Mouse (Mus musculus) thymus, postnatal 10 days (tissue): ENCODE results near the gene Paxx.

ENCODE experiments used
- DNase-seq, 2 experiments: peaks; one replicate each; pipeline ENCODE4 v3.0.0; 2021; ENCODE audit warnings: low spot score in 2 of 2

Paxx gene

DNA sequence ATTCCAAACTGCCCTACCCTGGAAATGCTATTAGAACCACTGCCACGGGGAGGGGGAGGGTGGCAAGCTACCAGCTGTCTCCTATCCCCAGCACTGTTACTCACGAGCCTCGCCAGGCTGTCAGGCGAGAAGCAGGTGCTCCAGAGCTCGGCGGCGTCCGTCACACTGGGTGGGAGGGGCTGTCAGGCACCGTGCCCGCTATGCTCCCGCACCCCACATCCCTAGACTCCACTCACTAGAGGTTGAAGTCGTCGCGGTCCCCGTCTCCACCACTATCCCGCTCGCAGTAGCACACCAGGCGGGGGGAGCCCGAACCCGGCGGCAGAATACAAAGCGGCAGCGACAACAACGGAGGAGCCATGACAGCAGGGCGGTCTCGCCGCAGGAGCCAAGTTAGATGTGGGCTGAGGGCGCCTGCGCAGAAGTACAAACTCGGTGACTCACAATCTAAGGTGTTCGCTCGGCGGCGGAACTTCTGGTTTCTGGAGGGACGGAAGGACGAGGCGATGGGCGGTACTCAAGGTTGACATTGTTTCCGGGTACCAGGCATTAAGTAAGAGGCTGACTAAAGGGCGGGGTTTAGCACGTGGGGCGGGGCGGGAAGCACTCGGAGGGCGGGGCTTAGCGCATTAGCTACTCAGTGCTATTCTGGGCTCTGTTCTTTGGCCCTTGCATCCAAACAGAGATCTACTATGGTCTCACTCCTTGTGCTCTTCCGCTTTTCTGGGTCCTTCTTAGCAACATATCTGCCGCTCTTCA is at the start of gene Paxx:
Gene Paxx (minus strand): TSS at position 544 of the 759 bp plus-strand sequence.
- DNase-seq = peak; percentile 91 to 95

DNA sequence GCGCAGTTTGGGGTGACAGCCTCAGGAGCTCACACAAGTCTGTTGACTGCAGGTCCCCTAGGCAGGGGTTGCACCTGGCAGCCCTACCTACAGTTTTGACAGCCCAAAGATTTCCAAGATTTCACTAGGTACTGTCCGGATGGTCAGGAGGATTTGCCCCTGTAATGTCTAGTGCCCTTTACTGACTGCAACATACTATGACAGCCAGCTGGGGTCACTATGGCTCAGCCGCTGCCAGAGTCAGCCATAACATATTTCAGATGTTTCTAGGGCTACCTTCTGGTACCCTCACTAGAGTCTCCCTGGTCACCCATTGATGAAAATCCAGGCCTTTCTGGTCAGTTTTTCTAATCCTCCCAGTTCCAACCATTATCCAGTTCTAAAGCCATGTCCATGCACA is 49.0 kb upstream of the Paxx start:
- DNase-seq = no peak

GRCm38 (mm10) chr2:25506964-25507363 is 46.1 kb upstream of the Paxx start:
- DNase-seq = peak; percentile 63 to 68

GRCm38 (mm10) chr2:25505860-25506259 is 45.0 kb upstream of the Paxx start:
- no peak for DNase-seq

GRCm38 (mm10) chr2:25505000-25505399 is 44.1 kb upstream of the Paxx start:
- DNase-seq = no peak

DNA sequence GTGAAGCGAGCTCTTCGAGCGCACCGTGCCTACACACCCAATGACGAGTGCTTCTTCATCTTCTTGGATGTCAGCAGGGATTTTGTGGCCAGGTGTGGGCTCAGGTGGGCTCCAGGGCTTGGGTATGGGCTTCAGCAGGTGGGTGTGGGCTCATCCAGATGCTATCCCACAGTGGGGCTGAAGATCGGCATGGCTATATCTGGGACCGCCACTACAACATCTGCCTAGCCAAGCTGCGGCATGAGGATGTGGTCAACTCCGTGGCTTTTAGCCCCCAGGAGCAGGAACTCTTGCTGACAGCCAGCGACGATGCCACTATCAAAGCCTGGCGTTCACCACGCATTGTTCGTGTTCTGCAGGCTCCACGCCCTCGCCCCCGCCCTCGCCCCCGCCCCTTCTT is 43.6 kb upstream of the Paxx start:
- DNase-seq = no peak

DNA sequence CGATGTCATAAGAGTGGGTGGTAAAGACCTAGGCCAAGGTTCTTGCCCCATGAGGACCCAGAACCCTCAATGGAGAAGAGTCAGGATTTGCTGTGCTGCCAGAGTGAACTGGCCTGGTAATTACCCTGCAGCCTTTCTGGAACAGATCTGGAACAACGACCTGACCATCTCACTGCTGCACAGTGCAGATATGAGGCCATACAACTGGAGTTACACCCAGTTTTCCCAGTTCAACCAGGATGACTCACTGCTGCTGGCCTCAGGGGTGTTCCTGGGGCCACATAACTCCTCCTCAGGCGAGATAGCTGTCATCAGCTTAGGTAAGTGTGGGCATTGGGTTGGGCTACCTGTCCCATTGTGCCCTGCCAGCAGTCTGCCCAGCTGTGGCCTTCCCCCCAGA is 41.8 kb upstream of the Paxx start:
- DNase-seq = no peak

DNA sequence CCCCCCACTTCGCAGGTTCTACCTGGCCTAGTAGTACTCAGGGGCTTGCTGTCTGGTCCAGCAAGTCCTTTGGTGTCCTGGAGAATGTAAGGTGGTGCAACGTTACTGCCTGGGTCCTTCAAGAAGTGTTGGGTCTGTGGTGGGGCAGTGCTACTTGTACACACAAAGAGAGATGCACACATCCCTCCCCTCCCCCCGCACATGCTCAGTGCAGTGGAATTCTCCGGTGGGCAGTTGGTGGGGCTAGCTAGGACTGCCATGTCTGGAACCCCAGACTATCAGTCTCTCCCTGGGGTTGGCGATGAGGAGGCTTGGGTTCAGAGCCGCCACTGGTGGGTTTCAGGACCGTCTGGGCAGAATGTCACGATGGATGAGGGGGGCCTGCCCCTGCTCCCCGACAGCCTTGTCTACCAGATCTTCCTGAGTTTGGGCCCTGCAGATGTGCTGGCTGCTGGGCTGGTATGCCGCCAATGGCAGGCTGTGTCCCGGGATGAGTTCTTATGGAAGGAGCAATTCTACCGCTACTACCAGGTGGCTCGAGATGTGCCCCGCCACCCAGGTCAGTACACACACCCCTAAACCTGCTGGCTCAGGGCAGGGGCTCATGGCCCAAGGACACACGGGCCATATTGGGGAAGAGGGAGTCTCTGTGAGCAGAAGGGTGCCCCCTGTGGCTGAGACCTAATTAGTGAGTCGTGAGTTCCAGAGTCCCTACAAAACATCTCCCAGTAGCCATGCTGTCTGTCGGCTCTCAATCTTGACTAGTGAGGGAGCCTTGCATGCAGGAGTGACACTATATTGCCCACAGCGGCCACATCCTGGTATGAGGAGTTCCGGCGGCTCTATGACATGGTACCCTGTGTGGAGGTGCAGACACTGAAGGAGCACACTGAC is 40.9 kb upstream of the Paxx start, which contains the start of gene C8g:
Gene C8g (minus strand): TSS at position 127 of the 894 bp plus-strand sequence.
- DNase-seq = no peak

DNA sequence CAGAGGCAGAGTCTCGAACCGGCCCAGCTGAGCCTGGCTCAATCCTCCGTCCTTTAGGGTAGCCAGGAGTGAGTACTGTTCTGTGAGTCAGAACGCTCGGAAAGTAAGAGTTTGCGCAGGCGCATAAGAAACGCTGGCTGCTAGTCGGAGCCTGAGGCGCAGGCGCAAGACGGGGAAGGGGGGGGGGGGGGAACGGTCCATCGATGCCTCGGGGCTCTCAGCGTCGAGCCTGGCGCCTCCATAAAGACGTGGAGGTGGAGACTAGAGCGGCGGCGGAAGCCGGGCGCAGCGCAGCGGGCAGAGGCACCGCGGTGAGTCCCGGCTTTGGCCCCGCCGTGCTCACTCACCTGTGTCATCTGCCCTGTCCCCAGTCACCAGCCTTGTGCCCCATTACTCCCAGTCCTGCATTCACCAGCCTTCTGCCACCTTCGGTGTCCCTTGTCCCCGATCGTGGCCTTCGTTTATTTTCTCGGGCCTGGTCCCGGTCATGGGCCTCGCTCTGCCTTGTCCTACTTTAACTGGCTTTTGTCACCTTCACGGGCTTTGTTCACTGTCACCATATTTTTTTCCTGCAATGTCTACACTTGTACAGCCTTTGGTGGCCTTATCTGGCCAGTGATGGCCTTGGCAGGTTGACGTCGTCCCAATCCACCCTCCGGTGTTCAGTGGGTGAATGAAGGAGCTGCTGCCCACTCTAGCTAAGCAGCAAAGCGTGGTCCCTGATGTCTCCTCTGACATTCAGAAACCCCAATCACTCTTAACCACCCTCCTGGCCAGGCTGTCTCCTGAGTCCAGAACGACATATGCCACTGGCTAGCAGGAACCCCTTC is 39.9 kb upstream of the Paxx start, which contains the start of gene Fbxw5:
Gene Fbxw5 (plus strand): TSS at position 175 of the 830 bp plus-strand sequence.
- DNase-seq = peak; percentile 79 to 83

DNA sequence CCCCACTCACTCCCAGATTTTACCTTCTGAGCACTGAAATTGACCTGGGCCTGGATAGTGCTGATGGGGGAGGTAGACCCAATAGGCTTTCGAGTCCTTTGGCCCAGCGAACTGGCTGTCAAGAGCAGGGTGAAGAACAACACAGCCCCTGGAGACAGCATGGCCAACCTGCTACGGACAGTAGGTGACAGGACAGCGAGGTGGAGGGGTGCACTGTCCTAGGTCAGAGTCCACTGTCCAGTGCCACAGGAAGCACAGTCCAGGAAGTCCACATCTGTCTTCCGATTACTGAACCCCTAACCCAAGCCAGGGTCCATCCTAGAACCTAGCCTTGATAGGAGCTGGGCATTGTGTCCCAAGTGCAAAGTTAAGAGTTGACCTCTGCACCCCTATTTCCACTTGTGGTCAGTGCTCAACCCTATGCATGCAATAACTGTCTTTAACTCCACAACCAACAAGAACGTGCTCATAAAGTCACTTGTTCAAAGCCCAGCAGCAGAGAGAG is 39.2 kb upstream of the Paxx start:
- no peak for DNase-seq

GRCm38 (mm10) chr2:25498622-25499478 is 38.0 kb upstream of the Paxx start:
- DNase-seq = no peak

- DNase-seq = no peak
Observed at GRCm38 (mm10) chr2:25497846-25498575, 37.1 kb upstream of the Paxx start.

- no peak for DNase-seq
Observed at GRCm38 (mm10) chr2:25496462-25496861, 35.6 kb upstream of the Paxx start.

GRCm38 (mm10) chr2:25493476-25493961 is 32.6 kb upstream of the Paxx start, which contains the start of gene Lcn12:
TSS of gene Lcn12 (minus strand) at chr2:25493911.
- no peak for DNase-seq

DNA sequence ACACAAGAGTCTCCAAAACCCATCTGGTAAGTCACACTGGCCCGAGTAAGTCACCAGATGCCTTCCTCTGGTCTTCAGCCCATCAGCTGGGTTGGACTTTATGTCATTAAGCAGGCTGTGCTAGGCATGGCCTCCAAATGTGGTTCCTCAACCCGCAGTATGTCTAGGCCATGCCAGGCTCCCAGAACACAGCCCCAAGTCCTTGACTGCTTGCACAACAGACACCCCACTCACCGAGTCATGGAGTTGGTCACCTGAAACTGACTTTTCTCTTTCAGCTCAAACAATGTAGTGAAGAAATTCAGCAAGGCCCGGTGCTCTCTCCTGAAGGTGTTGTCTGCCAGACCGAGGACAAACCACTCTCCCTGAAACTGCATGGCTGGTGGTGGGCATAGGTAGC is 32.1 kb upstream of the Paxx start:
- no peak for DNase-seq

- DNase-seq = no peak
Observed at GRCm38 (mm10) chr2:25488671-25489068, 27.8 kb upstream of the Paxx start.

- no peak for DNase-seq
Observed at GRCm38 (mm10) chr2:25487965-25488670, 27.2 kb upstream of the Paxx start.

DNA sequence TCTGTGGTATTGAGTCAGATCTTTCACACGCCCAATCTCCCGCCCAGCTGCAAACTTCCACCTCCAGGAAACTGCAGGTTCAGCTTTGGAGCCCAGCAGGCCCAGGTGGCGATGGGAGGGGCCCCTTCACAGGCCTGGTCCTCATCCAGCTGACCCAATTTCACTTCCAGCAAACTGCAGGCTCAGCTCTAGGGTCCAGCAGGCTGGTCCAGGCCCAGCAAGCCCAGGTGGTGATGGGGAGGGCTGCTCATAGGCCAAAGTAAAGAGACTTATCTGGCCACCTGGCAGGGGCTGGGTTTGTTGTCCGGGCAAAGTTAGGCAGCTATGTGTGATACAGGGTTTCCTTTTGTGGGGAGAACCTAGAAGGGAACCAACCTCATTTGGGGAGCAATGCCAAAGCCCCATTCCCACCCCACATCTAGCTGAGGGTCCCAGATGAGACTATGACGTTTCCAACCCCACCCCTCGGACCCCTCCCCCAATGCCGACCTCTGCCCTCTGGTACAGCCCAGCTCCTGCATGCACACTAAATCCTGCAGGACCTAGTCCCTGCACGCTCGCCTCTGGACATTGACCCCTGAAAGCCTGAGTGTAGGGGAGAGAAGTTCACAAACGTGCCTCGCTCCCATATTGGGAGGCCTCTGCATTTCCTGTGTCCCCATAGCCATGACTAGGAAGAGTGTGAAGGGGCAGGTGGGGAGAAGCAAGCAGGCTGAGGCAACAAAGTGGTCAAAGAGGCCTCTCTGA is 24.2 kb upstream of the Paxx start:
- peak; percentile 44 to 49 for DNase-seq
